Mouse (Mus musculus): ENCODE measurements around the gene Rad17.

The Rad17 gene

DNA sequence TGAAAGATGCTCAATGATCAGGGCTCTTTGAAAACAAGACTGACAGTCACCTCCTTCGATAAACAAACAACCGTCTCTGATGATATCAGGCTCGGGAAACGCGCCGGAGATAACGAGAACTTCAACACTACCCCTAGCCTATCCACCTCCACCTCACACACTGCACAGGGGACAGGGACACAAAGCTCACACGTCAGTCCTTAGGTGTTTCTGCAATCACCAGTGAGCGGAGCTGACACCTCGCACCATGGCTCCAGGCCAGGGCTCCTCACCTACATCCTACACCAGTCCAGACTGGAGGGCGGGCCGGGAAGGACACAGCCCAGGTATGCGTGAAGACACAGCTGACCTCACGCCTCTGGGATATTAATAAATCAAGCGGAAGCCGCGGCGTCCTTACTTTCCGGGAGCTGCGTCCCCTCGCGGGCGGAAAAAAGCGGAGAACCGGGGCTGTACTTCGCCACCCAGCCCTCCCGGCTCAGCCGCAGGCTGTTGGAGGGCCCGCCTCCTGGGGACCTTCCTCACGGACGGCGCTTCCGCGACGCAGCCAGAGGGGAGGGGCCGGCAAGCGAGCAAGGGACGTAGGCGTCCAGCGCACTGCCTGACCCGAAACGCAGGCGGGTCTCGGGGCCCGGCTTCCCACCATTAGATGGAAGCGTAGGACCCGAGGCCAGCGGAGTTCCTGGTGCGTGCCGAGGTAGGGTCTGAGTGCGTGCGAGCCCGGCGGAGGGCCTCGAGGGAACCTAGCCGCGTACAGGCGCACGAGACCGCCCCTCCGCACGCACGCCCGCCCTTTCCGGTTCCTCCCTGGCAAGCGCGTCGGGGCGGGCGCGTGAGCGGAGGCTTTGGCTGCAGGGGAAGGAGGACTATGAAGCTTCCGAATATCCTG is at the start of gene Rad17, which contains the start of gene Ak6:
Rad17 (minus strand) TSS at position 502 of the 889 bp plus-strand sequence.
Ak6 (plus strand) TSS at position 430 of the 889 bp plus-strand sequence.
- DNase-seq (ENCODE audit: low read depth, low spot score): peak; percentile 95

DNA sequence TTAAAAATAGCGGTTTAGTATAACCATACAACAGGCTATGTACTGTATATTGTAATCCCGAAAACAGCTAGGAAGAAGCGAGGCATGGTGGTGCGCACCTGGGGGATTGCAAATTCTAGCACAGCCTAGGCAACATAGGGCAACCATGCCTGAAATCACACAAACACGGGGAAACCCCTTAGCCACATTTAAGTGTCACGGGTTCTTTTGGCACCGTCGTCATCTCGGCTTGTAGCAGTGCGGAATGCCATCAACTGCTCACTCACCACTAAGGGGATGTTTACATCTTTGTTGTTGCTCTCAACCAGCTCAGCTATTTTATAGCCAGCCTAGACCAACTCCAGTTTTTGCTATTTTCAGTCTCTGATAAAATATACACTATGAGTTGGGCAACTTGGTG is 48.0 kb upstream of the Rad17 start:
- no peak for DNase-seq (ENCODE audit: low read depth, low spot score)

DNA sequence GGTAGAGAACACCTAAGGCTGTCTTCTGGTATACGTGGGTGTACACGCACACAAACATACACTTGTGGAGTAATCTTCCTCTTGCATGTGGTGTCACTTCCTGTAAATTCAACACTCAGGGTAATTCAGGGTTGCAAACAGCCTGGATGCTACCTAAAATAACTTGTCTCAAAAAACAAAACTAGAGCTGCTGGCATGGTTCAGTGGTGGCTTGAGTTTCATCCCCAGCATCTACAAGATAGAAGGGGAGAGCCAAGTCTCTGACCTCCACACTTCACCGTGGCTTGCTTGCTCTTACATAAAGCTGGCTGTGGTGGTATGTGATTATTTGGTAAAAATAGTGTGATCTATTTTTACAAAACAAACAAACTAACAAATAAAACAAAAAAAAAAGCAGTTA is 46.7 kb upstream of the Rad17 start:
- DNase-seq (ENCODE audit: low read depth, low spot score): no peak

DNA sequence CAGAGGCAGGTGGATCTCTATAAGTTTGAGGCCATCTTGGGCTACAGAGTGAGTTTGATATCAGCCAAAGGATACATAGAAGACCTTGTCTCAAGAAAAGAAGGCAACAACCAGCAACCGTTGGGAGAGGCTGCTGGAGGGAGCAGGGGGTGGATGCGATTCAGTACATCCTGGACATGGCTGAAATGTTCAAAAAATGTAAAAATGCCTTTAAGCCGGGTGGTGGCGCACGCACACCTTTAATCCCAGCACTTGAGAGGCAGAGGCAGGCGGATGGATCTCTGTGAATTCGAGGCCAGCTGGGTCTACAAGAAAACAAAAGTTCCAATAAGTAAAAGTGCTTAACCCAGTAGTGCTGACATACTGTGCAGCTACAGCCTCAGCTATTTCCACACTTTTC is 36.7 kb upstream of the Rad17 start:
- DNase-seq (ENCODE audit: low read depth, low spot score): no peak

DNA sequence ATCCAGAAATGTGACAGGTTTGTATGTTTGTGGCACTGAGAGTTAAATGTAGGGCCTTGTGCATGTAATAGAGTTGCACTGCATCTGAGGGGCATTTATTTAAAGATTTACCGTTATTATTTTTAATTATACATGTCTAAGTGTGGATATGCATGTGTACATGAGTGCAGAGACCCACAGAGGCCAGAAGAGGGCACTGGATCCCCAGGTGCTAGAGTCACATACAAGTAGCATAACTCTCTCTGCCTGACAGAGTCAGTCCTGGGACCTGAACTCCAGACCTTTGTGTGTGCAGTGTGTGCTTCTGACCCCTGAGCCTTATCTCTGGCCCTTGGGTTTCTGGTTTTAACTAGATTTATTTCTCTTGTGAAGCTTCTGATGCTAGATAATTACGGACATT is 33.5 kb upstream of the Rad17 start:
- DNase-seq (ENCODE audit: low read depth, low spot score): no peak

DNA sequence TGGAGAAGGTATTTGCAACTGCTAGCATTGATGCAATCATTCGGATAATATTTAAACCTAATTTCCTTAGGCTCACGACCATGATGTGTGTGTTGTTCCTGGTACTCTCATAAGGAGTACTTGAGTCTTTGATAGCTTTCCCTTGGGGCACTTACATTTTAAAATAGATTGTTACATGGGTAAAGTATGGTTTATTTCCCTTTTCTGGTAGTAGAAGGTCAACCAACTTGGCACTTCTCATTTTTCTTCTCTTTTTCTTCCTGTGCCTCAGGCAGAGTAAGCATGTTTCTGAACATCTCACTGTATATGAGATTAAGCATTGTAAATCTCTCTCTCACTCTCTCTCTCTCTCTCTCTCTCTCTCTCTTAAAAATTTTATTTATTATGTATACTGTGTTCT is 32.0 kb upstream of the Rad17 start:
- DNase-seq (ENCODE audit: low read depth, low spot score): no peak

DNA sequence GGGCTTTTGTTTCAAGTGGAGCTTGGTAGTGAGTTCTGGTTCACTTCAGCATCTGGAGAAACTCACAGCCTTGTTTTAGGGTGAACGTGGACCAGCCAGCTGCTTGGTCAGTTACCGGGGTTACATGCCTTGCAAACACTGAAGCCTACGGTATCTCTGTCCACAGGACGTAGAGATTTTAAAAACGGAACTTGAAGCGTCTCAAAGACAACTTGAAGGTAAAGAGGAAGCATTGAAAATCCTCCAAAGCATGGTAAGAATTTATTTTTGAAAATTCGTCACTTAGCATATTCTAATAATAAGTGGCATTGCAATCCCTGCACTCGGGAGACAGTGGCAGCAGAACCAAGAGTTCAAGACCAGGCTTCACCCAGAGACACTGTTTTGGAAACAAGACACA is 30.8 kb upstream of the Rad17 start:
- no peak for DNase-seq (ENCODE audit: low read depth, low spot score)

DNA sequence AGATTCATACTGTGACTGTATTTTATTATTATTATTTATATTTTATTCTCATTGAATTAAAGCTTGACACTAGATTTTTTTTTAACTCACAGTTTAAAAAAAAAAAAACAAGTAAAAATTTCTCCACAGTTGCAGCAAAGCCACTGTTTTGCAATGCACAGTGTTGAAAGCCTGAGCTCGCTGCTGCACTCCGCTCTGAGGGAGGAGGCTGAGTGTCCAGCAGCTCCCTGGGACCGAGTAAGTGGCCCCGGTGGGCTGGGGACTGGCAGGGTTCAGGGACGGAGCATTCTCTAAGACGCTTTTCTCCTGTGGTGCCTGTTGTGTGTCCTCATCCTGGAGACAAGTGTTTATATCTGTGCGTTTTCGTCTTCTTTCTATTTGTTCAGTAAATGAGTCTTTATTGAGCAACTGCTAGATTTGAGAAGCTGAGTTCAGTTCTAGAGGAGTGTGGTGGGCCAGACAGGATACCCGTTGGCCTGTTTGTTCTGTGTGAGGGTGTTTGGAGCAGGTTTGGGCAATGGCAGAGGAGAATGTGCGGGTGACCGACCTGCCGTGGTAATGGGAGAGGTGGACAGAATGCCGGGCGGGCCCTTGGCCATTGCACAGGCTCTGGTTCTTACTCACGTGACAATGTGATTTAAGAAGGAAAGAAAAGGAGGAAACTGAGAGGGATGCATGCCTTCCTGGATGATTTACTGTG is 25.2 kb upstream of the Rad17 start:
- DNase-seq (ENCODE audit: low read depth, low spot score): no peak

DNA sequence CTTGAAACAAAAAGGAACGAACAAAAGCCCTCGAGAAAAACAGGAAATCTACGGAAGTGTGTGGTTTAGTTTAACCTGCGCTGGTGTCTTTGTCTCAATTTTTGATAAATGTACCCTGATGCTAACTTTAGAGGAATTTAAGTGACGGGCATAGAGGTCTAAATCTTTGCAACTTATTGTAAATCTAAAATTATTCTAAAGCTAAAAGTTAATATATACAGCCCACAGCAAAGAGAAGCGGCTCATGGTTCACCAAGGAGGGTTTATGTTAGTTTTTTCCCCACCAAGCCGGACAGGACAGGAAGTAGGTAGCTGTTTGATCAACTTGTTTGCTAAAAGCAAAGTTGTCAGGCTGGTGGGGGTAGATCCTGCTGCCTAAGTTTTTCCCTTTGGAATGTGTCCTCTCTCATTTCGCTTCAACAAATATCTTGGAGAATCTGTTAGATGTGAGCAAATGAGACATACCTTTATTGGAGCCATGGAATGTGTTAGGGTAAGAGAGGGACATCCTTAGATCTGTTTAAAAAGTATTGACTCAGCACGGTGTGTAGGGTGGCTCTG is 19.4 kb upstream of the Rad17 start:
- no peak for DNase-seq (ENCODE audit: low read depth, low spot score)

DNA sequence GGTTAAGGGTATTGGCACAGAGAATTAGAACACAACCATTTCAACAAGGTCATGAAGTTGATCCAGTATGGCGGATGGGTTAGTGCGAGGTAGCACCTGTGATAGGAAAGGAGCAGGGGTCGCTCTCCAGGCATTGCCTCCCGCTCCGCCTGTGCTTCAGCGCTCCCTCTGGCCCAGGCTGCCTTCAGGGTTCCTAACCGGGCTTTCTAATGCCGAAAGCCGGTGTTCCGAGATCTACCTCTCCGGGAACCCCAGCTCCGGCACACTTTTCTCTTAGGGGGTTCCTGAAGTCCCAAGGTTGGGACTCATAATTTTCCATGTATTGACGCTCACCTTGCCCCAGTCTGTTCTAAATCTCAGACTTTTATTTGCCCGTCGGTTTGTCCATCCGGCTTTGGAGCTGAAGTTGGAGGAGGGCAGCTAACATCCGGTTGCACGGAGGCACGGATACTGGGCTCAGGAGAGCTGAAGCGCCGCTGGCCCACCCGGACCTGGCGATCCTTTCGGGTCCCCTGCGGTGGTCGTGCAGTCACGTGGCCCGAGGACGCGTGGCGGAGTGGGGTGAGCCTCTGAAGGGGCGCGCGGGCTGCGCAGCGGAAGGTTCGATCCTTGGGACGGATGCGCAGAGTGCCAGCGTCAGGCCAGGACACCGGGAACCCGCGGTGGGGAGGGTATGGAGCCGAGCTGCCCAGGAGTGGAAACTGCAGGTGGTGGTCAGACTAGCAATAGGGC is 18.6 kb upstream of the Rad17 start, which contains the start of gene Ccdc125:
Ccdc125 (plus strand) TSS at position 427 of the 732 bp plus-strand sequence.
- DNase-seq (ENCODE audit: low read depth, low spot score): peak; percentile 48

DNA sequence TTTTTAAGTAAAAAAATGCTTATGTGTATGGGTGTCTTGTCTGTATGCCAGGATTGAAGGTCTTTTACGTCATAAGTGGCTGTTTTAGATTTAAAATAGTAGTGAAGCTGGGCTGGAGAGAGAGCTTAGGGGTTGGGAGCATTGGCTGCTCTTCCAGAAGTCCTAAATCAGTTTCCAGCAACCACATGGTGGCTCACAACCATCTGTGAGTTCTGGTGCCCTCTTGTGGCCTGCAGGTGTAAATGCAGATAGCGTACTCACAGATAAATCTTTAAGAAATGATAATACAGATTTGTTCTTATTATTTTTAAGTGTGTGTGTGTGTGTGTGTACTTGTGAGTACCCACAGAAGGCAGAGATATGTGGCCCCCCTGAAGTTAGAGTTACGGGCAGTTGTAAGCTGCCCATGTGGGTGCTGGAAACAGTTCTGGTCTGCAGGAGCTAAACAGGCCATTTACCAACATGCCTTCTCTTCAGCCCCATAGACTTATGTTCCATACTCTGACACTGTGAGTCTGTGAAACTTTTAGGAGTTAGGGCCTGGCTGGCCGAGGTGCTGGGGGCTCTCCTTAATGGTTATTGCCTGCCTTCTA is 9.1 kb upstream of the Rad17 start:
- DNase-seq (ENCODE audit: low read depth, low spot score): peak; percentile 83

DNA sequence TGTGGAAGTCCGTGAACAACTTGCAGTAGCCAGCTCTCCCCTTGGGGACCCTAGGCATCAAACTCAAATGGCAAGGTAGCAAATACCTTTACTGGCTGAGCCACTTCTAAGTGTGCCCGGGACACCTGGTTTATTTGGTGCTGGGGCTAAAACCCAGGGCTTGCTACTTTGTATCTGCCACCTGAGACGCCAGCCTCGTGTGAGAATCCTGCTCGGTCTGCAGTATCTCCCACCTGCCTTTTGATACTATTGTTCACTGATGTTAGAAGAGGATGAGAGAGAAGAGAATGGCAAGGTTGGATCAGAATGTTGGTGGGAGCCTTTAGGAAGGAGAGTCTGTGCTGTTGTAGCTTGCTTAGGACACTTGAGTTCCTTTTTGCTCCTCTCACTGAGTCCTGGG is 7.2 kb upstream of the Rad17 start:
- no peak for DNase-seq (ENCODE audit: low read depth, low spot score)

DNA sequence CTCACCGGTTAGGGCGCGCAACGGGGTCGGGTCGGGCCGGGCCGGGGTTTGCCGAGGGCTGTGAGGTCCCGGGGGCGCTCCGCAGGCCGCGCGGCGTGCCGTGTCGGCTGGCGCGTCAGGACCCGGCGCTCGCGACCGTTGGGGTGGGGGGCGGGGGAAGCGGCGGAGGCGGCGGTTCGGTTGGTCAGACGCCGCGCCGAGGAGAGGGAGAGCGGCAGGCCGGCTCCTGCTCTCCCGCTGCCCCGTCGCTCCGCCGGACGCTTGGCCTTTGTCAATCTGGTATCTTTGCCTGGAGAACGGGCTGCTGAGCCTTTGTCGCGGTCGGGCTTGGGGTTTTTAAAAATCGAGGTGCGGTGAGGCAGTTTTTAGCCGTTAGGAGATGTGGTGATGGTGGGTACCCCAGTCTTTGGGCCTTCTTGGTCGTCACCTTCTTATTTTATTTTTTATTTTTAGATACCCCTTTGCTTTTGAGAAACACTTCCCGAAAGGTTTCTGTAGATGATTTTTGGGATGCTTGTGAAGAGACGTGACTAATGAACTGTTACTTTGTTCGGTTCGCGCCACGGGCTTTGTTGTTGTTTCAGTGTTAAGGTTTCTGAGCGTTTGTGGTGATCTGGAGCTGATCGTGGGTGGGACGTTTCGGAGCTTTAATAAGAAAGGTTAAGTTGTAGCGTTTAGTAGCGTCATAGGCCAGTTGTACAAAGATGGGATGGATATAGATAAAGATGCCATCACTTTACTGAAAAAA is 762 bp upstream of the Rad17 start, which contains the start of gene Taf9:
Taf9 (plus strand) TSS at position 141 of the 748 bp plus-strand sequence.
- no peak for DNase-seq (ENCODE audit: low read depth, low spot score)

DNA sequence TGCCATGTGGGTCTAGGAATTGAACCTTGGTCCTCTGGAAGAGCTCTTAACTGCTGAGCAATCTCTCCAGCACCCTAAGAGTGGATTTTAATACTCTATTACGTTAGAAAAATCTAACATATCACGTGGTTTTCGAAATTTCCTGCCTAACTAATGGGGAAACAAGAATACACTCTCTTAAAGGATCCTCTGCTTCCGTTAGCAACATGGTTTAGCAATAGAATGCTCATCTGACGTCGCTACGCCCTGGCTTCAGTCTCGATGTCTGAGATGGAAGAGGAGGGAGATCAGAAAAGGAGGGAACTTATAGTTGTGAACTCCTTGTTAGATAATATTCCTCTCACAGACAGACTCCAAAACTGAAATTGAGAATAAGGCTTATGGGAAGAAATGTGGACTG is 2.6 kb downstream of the Rad17 start:
- no peak for DNase-seq (ENCODE audit: low read depth, low spot score)

DNA sequence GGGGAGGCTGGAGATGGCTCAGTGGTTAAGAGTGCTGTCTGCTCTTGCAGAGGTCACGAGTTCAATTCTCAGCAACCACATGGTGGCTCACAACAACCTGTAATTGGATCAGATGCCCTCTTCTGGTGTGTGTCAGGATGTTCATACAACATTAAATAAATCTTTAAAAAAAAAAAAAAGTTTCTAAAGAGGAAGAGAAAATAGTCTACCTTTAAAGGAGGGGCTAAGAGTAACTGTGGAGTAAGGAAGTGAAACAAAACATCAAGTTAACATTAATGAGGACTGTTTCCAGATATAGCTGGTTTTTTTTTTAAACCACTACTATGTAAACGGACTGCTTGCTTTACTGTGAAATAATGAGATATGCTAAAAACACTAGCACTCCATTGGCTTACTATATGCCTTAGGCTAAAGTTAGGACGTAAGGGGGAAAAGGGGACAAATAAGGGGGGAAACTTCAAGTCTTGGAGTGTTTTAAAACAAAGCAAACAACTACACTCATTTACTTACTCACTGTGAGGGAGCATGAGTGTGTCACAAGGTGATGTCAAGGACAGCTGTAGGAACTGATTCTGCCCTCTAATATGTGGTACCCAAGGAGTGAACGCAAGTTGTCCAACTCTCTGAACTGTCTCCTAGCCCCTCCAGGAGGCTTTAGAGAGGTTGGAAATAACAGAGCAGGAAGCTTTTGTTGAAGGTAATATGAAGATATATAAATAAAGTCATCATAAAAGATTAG is 8.2 kb downstream of the Rad17 start:
- no peak for DNase-seq (ENCODE audit: low read depth, low spot score)

DNA sequence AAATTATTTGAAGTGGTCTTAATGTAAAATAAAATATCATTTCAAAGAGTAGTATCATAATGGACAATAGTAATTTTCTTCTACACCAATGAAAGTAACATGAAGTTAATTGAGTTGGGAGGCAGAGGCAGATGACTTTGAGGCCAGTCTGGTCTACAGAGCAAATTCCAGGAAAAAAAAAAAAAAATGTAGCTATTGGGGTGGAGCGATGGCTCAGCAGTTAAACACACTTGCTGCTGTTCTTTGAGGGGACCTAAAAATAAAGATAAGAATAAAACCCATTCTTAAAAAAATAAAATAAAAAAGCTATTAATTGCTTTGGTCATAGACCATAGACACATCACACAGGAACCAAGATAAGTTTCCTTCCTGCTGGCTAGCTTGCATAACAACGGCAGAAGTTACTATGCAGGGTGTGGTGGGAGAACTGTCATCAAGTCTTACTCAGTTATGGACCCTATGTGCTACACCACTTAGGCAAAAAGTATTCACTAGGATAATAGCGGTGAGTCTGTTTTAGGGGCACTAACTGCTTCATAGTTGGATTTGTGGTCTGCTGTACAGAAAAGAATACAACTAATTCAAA is 16.7 kb downstream of the Rad17 start:
- no peak for DNase-seq (ENCODE audit: low read depth, low spot score)

DNA sequence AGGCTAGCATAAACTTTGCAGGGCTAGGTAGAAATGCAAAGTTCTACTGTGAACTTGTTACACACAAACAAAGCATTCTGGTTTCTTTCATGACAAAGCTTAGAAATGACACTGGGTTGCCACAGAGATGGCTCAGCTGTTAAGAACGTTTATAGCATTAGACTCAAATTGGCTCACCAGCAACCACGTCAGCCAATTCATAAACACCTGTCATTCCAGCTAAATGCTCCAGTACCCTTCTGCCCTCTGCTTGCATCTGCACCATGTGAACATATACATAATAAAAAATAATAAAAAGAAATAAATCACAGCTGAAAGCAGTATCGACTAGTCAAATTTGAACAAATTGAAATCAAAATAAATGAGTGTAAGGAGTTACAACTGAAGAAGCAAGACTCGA is 28.6 kb downstream of the Rad17 start:
- DNase-seq (ENCODE audit: low read depth, low spot score): no peak

DNA sequence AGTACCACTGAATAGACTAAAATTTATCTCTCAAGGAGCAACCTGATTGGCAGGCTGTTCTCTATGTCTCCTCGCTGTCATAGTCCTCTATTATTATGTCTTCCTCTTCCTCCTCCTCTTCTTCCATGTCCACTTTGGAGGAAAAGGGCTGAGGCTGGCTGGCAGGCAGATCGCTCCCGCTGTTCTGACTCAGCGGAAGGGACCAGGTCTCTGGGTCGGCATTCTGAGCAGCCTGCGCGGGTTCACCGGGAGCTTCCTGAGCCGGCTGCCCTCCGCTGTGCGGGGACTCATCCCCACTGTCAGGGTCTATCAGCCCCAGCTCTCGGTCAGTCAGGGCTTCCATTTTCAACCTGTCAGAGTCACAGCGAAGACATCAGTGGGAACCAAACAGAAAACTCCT is 33.3 kb downstream of the Rad17 start:
- DNase-seq (ENCODE audit: low read depth, low spot score): no peak

Data from mesoderm, embryonic 11.5 days (tissue).